Mouse (Mus musculus) heart, adult 2 months (tissue): ENCODE data around the gene Gm10271. TPM values are rescaled to one million over a fixed set of nuclear protein-coding genes. Genes with fewer than 3 reads are reported as not detected.

Source experiments
- DNase-seq, 2 experiments: peaks; one replicate each; pipeline ENCODE4 v3.0.0; 2021
- H3K27ac ChIP-seq: fragments of 200-600 bp; 2 replicates; pipeline ENCODE4 v1.8.1; 2022
- H3K27me3 ChIP-seq: fragments of 200-500 bp; 2 replicates; pipeline ENCODE4 v1.6.1; 2012; ENCODE audit warnings: mild to moderate bottlenecking, low read length, inconsistent platforms, mixed read lengths; ENCODE audit not compliant: control insufficient read depth, insufficient read depth
- H3K36me3 ChIP-seq: fragments of 200-500 bp; 2 replicates; pipeline ENCODE4 v1.6.1; 2012; ENCODE audit warnings: low read length, inconsistent platforms; ENCODE audit not compliant: control insufficient read depth, insufficient read depth
- H3K4me1 ChIP-seq: fragments of 200-500 bp; 2 replicates; pipeline ENCODE4 v1.6.1; 2011; ENCODE audit warnings: low read length; ENCODE audit not compliant: control insufficient read depth, insufficient read depth
- H3K4me3 ChIP-seq: fragments of 200-600 bp; 2 replicates; pipeline ENCODE4 v1.8.1; 2022
- H3K79me2 ChIP-seq: fragments of 200-500 bp; replicated peaks from 2 replicates; pipeline ENCODE4 v1.6.1; 2012; ENCODE audit warnings: mild to moderate bottlenecking, inconsistent platforms, low read length, moderate library complexity, mixed read lengths; ENCODE audit not compliant: control insufficient read depth, insufficient read depth
- H3K9ac ChIP-seq: fragments of 200-500 bp; 2 replicates; pipeline ENCODE4 v1.6.1; 2012; ENCODE audit warnings: low read depth, mild to moderate bottlenecking, control low read depth, inconsistent platforms, low read length, mixed read lengths
- CTCF ChIP-seq: fragments of 200-600 bp; IDR thresholded peaks from 2 replicates; pipeline ENCODE4 v1.8.1; 2022; ENCODE audit warnings: antibody characterized with exemption, mild to moderate bottlenecking, moderate library complexity
- EP300 ChIP-seq: fragments of 200-500 bp; IDR thresholded peaks from 2 replicates; pipeline ENCODE4 v1.6.1; 2011; ENCODE audit warnings: low read depth, low read length, control low read depth; ENCODE audit not compliant: insufficient read depth
- POLR2A ChIP-seq: fragments of 200-500 bp; IDR thresholded peaks from 2 replicates; pipeline ENCODE4 v1.6.1; 2011; ENCODE audit warnings: mild to moderate bottlenecking, low read depth, low read length, control low read depth; ENCODE audit not compliant: insufficient read depth
- WGBS: fragments of 180-500 bp; shearing (Covaris S2); methylation state at CpG from one replicate; pipeline ENCODE4 v1.1.7; 2018; 5-methylcytosine and 5-hydroxymethylcytosine counted together
- intact Hi-C: fragments of 180-260 bp; cut with DNase I; formaldehyde crosslinking; loops from one replicate; pipeline ENCODE4 v1.15.1; 2025
- polyA plus RNA-seq: library from polyadenylated mRNA; depleted of rRNA; stranded (reverse); fragments of >200 nt; gene quantifications from 2 replicates; pipeline ENCODE4 v1.2.3, GENCODE M21; 2012
- total RNA-seq, 2 experiments: library from RNA; stranded (reverse); gene quantifications; 2 replicates each; pipeline ENCODE4 v1.2.3; 2021

Gene Gm10271
- total and polyA plus RNA-seq, 3 experiments: not detected

DNA sequence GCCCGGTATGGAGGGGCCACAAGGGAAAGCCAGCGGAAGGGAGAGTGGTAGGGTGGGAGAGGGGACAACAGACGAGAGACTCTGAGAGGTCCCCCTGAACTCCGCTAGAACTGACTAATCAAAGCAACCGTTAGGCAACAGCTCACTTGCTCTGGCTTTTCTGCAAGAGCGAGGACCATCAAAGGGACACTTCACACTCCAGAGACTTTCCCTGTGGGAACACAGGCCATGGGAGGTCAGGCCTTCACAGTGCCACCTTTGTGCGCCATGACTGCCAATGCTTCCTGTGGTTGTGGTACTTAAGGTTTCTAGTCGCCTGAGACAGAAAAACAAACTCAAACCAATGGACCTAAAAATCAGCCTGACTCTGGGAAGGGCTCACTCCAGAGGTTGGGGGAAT, 38.6 kb upstream of the Gm10271 start:
- no peak for DNase-seq
- TF ChIP-seq POLR2A (no peak), CTCF (no peak), EP300 (no peak)
- peaks cover 1% of the 10 kb centered on the region; the same call in 1 of the 2 replicates for H3K4me1 ChIP-seq
- 85% methylated on average over 8 of the region's 8 CpGs for whole genome bisulfite sequencing
- no peaks in the 10 kb centered on the region for H3K27me3 ChIP-seq
- H3K79me2 ChIP-seq: no peaks in the 10 kb centered on the region
- H3K9ac ChIP-seq: no peak overlapping the region
- no peaks in the 10 kb centered on the region for H3K36me3 ChIP-seq
- no peak overlapping the region for H3K4me3 ChIP-seq
- intact Hi-C loops: no loop called here
- no peak overlapping the region for H3K27ac ChIP-seq

DNA sequence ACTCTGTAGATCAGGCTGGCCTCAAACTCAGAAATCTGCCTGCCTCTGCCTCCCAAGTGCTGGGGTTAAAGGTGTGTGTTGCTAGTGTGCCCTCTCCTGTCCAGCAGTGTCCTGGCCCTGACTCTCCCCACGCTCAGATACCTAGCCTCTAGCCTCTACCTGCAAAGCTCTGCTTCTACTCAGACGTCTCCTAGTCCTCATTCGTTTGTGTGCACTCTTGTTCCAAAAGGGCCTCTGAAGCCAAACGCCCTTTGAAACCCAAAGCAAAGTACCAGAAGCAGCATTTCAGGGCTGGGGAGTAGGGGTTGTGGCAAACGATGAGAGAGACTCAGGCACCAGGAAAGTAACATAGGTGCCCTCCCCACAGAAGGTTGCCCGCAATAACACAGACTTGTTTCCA, 37.3 kb upstream of the Gm10271 start:
- WGBS: 95% methylated on average over 6 of the region's 6 CpGs
- H3K36me3 ChIP-seq: no peaks in the 10 kb centered on the region
- intact Hi-C loops: no loop called here
- no peak overlapping the region for H3K27ac ChIP-seq
- H3K79me2 ChIP-seq: no peaks in the 10 kb centered on the region
- no peak for TF ChIP-seq POLR2A
- TF ChIP-seq EP300: no peak
- TF ChIP-seq CTCF: no peak
- peaks cover 1% of the 10 kb centered on the region; the same call in 1 of the 2 replicates for H3K4me1 ChIP-seq
- H3K27me3 ChIP-seq: no peaks in the 10 kb centered on the region
- no peak for DNase-seq
- no peak overlapping the region for H3K9ac ChIP-seq
- no peak overlapping the region for H3K4me3 ChIP-seq

DNA sequence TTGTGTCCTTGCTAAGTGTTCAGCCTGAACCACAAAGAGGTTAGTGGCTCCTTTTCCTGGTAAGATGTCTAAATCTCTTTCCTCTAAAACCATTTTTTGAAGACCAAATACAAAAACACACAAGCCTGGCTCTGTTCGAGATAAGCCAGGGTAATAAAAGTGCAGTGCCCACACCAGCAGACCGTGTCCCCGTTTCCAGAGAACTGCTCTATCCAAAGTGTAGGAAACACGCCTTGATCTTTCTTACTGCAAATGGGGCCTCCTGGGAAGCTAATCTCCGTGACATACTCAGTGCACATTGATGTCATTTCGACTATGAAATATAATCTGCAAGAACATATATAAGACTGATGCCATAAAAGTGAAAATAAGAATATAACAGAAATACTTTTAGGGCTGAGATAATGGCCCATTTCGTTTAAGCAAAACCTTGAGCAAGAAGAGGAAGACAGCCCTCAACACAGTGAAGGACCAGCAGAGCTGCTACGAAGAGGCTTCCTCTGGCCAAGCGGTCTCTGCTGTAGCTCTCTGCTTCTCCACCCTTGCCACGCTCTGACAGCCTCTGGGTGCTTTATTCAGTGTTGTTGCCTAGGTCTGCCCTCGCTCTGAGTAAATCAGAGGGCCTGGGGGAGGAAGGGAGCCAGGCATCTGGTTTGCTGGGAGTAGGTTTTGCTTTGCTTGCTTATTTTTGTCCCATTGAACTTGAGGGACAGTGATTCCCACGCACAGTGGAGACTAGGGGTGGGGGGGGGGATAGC, 33.5 kb upstream of the Gm10271 start:
- no peaks in the 10 kb centered on the region for H3K4me1 ChIP-seq
- no peaks in the 10 kb centered on the region for H3K79me2 ChIP-seq
- no peaks in the 10 kb centered on the region for H3K36me3 ChIP-seq
- no peaks in the 10 kb centered on the region for H3K27me3 ChIP-seq
- no peak for DNase-seq
- H3K27ac ChIP-seq: no peak overlapping the region
- WGBS: 67% methylated on average over 12 of the region's 12 CpGs
- H3K4me3 ChIP-seq: no peak overlapping the region
- no peak overlapping the region for H3K9ac ChIP-seq
- TF ChIP-seq CTCF (no peak), EP300 (no peak), POLR2A (no peak)
- intact Hi-C loops: no loop called here

DNA sequence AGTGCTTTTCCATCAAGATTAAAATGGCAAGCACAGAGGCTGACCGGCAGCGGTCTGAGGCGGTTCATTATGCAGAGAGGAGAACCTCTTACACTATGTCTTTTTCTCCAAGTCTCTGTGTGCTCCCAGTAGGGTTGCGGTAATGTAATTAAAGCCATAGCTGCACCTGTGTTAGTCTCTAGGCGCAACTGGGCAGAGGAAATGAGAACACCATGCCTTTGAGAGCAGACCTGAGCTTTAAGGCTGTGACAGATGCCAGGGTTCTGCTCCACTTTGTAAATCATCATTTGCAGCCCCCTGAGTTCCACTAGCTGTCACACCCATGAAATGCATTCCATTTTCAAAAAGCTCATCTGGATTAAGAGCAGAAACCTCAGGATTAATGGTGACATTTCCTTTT, 32.3 kb upstream of the Gm10271 start:
- Histone ChIP-seq H3K4me1 (no peaks in the 10 kb centered on the region), H3K79me2 (no peaks in the 10 kb centered on the region), H3K27ac (no peak overlapping the region), H3K36me3 (no peaks in the 10 kb centered on the region), H3K9ac (no peak overlapping the region), H3K27me3 (no peaks in the 10 kb centered on the region), H3K4me3 (no peak overlapping the region)
- no peak for DNase-seq
- WGBS: 83% methylated on average over 5 of the region's 5 CpGs
- TF ChIP-seq EP300: no peak
- no peak for TF ChIP-seq CTCF
- TF ChIP-seq POLR2A: no peak
- intact Hi-C loops: no loop called here

DNA sequence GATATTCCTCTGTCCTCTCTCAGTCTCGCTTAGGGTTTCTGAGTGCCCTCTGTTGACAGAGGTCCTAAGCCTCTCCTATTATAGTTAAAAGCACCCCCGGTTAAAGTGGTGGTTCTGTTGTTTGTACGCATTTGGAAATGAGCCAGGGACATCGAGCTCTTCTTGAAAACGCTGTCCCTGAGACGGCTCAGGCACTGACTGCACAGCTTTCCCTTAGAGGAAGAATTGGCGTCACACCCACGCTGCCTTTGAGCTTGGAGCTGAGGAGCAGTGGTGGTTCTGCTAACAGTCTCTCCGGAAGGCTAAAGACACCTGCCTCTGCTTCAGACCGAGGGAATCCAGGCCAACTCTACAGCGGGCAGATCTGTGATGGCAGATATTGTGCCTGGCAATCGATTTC, 28.6 kb upstream of the Gm10271 start:
- TF ChIP-seq EP300 (no peak), POLR2A (no peak), CTCF (no peak)
- no peak overlapping the region for H3K4me3 ChIP-seq
- no peaks in the 10 kb centered on the region for H3K36me3 ChIP-seq
- H3K27me3 ChIP-seq: no peaks in the 10 kb centered on the region
- H3K79me2 ChIP-seq: no peaks in the 10 kb centered on the region
- intact Hi-C loops: no loop called here
- H3K4me1 ChIP-seq: peaks cover 6% of the 10 kb centered on the region
- DNase-seq: no peak
- H3K9ac ChIP-seq: no peak overlapping the region
- no peak overlapping the region for H3K27ac ChIP-seq
- 38% methylated on average over 12 of the region's 12 CpGs for whole genome bisulfite sequencing

DNA sequence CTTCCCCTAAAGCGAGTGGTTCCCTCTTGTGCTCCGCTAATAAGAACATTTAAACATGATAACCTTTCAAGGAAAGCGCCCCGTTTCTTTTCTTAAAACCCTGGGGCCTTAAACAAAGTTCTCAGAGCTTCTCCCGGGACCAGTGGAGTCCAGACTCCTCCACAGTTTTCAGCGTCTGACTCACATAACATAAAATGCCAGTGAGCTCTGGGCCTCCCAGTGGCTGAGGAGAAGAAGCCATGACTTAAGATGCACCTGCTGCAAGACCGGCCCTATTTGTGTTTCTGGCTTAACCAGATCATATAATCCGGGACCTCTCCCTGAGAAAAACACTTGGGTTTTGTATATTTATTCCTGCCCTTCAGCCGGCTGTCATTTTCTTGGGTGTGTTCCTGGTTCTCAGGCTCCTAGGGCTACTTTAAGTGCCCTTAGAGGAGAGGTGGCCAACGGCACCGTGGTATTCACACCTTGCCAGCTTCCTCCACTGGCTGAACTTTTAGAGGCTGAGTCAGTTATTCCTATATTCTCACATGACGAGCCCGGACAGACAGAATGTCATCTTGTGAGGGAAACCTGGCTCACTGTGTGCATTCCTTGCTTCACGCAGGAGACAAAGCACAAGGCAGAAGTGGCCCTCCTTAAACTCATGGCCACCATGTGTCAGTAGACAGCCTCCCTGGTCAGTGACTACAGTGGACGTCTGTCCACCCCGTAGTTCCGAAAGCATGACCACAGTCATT, 26.5 kb upstream of the Gm10271 start:
- no peaks in the 10 kb centered on the region for H3K36me3 ChIP-seq
- no peak for TF ChIP-seq CTCF
- no peak for TF ChIP-seq POLR2A
- no peak for TF ChIP-seq EP300
- DNase-seq: no peak
- peaks cover 6% of the 10 kb centered on the region for H3K4me1 ChIP-seq
- no peaks in the 10 kb centered on the region for H3K79me2 ChIP-seq
- no peak overlapping the region for H3K27ac ChIP-seq
- intact Hi-C loops: loop anchor here (5.0 kb wide), 1 partner anchor 43 kb away; no protein-coding TSS in a partner anchor
- no peaks in the 10 kb centered on the region for H3K27me3 ChIP-seq
- 71% methylated on average over 17 of the region's 17 CpGs for WGBS
- no peak overlapping the region for H3K9ac ChIP-seq
- H3K4me3 ChIP-seq: no peak overlapping the region
